Mouse (Mus musculus) ES-Bruce4 (cell line): Measurements from ENCODE around the gene Slc35f1. TPM values are rescaled to one million over a fixed set of nuclear protein-coding genes. Genes with fewer than 3 reads are reported as not detected.

Experiments used
- H3K27ac ChIP-seq: 2 replicates; pipeline ENCODE4 v1.5.1; 2012; ENCODE audit warnings: low read length, inconsistent platforms; ENCODE audit not compliant: insufficient read depth
- H3K27me3 ChIP-seq: 2 replicates; pipeline ENCODE4 v1.6.1; 2012; ENCODE audit warnings: mild to moderate bottlenecking, low read length, inconsistent platforms; ENCODE audit not compliant: control insufficient read depth, poor library complexity, insufficient read depth, severe bottlenecking
- H3K36me3 ChIP-seq: 2 replicates; pipeline ENCODE4 v1.6.1; 2012; ENCODE audit warnings: inconsistent platforms, mild to moderate bottlenecking, low read length, moderate library complexity; ENCODE audit not compliant: control insufficient read depth, poor library complexity, insufficient read depth, severe bottlenecking
- H3K4me1 ChIP-seq: one replicate; pipeline ENCODE4 v1.8.1; 2011; ENCODE audit warnings: low read length; ENCODE audit not compliant: control insufficient read depth, insufficient read depth
- H3K4me3 ChIP-seq: 2 replicates; pipeline ENCODE4 v1.5.1; 2011; ENCODE audit warnings: low read depth, mild to moderate bottlenecking, low read length
- H3K9ac ChIP-seq: 2 replicates; pipeline ENCODE4 v1.6.1; 2012; ENCODE audit warnings: low read depth, mild to moderate bottlenecking, inconsistent platforms; ENCODE audit not compliant: poor library complexity, severe bottlenecking
- H3K9me3 ChIP-seq: replicated peaks from 2 replicates; pipeline ENCODE4 v1.6.1; 2012; ENCODE audit warnings: mild to moderate bottlenecking, low read length, inconsistent platforms; ENCODE audit not compliant: control insufficient read depth, poor library complexity, insufficient read depth, severe bottlenecking
- CTCF ChIP-seq: IDR thresholded peaks from one replicate; pipeline ENCODE4 v1.8.1; 2011; ENCODE audit warnings: low read depth, low read length
- EP300 ChIP-seq: IDR thresholded peaks from 2 replicates; pipeline ENCODE4 v1.6.1; 2011; ENCODE audit warnings: low read depth, low read length; ENCODE audit not compliant: insufficient read depth
- POLR2A ChIP-seq: IDR thresholded peaks from one replicate; pipeline ENCODE4 v1.8.1; 2011; ENCODE audit warnings: low read length; ENCODE audit not compliant: insufficient read depth
- polyA plus RNA-seq: library from polyadenylated mRNA; stranded (reverse); fragments of >200 nt; gene quantifications from 2 replicates; pipeline ENCODE4 v1.2.4, GENCODE M21; 2011; ENCODE audit warnings: low read depth; ENCODE audit not compliant: missing spikeins, insufficient read depth, insufficient read length

Slc35f1 gene
- polyA plus RNA-seq, 1 experiment, result 1.1 TPM

DNA sequence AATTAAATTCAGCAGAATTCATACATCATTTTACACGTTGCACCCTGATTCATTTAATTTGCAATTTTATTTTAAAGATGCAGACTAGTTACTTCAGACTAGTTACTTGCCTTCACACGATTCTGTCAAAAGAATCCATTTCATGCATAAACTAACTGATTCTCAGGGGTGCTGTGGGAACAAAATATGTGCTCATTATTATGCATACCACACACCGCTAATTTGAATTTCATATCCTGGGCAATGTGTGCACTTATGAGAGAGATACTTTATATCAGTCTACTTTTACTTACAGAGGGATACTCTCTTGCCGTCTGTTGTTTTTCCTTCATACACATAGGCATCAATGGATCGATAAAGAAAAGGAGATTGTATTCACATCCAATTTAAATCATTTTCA lies 228.4 kb downstream of the Slc35f1 start:
- Histone ChIP-seq H3K27me3 (no peaks in the 10 kb centered on the region), H3K27ac (no peak overlapping the region), H3K4me1 (no peaks in the 10 kb centered on the region), H3K4me3 (no peak overlapping the region), H3K9me3 (no peaks in the 10 kb centered on the region), H3K36me3 (no peaks in the 10 kb centered on the region), H3K9ac (no peak overlapping the region)
- TF ChIP-seq POLR2A (no peak), EP300 (no peak), CTCF (no peak)

DNA sequence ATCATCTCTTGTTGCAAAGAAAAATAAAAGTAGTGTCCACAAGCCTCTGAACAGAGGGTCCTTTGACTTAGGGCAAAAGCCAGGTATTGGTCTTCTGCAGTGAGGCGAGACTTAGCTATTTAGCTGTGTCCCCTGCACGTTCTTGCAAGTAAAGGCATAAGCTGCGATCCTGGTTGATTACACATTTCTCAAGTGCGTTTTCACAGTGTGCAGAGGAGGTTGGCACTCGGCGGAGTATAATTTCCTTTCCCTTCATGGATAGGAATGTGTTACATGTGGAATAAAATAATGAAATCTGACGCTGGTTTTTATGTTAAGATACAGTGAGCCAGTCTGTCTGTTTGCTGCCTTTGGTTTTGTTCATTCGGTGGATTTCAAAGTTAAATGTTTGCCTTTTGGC lies 232.8 kb downstream of the Slc35f1 start:
- Histone ChIP-seq H3K9me3 (no peaks in the 10 kb centered on the region), H3K4me1 (no peaks in the 10 kb centered on the region), H3K36me3 (no peaks in the 10 kb centered on the region), H3K4me3 (no peak overlapping the region), H3K9ac (no peak overlapping the region), H3K27ac (no peak overlapping the region), H3K27me3 (no peaks in the 10 kb centered on the region)
- TF ChIP-seq EP300 (no peak), CTCF (no peak), POLR2A (no peak)

DNA sequence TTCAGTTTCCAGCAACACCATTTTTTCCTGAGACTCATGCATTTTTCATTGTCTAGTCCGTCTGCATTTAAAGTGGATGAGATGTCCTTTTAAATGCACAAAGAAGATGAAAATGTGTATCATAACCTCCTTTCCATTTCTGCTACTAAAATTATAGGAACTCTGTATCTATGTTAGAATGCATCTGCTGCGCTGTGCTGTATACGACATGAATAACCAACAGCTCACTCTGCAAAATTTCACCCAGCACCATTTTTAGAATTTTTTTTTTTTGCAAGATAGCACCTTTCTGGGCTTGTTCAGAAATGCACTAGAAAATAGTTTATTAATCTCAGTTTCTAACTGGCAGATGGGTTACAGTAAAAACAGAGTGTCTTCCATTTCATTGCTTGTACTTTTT lies 236.0 kb downstream of the Slc35f1 start:
- Histone ChIP-seq H3K27ac (no peak overlapping the region), H3K9me3 (no peaks in the 10 kb centered on the region), H3K36me3 (no peaks in the 10 kb centered on the region), H3K4me3 (no peak overlapping the region), H3K27me3 (no peaks in the 10 kb centered on the region), H3K9ac (no peak overlapping the region), H3K4me1 (no peaks in the 10 kb centered on the region)
- TF ChIP-seq EP300 (no peak), POLR2A (no peak), CTCF (no peak)

DNA sequence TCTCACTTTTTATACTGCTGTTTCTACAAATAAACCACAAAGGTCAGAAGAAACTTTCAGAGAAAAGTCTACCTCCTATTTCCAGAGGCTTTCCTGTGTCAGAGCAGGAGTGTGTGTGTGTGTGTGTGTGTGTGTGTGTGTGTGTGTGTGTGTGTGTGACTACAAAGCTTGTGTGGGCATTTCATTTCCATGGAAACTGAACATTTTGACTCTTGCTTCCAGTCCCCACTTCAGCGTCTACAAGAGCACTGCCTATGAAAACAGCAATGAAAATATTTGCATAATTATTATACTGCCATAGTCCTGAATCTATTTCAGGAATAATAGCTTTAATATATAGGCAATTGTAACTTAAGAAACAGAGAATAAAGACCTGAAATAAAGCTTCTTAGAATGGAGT lies 241.8 kb downstream of the Slc35f1 start:
- Histone ChIP-seq H3K27me3 (no peaks in the 10 kb centered on the region), H3K4me3 (no peak overlapping the region), H3K4me1 (no peaks in the 10 kb centered on the region), H3K9me3 (no peaks in the 10 kb centered on the region), H3K36me3 (no peaks in the 10 kb centered on the region), H3K9ac (no peak overlapping the region), H3K27ac (no peak overlapping the region)
- TF ChIP-seq CTCF, result no peak
- no peak for TF ChIP-seq POLR2A
- no peak for TF ChIP-seq EP300

DNA sequence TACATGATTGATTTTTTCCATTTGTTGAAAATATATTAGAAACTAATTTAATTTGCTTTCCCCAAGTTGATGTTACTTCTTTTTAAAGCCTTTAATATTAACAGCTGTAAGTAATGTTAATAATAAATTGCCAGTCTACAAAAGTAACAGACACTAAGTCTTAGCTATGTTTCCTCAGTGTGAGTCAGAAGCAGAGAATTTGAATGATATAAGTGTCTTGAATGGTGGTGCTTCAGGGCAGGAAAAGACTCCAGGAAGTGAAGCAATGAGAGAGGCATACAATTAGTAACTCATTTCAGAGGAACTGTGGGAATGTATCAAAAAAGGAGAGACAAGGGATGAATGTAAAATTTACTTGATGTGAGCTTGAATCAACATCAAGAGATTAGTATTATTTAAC lies 244.3 kb downstream of the Slc35f1 start:
- Histone ChIP-seq H3K9me3 (no peaks in the 10 kb centered on the region), H3K9ac (no peak overlapping the region), H3K36me3 (no peaks in the 10 kb centered on the region), H3K27ac (no peak overlapping the region), H3K4me3 (no peak overlapping the region), H3K27me3 (no peaks in the 10 kb centered on the region), H3K4me1 (no peaks in the 10 kb centered on the region)
- no peak for TF ChIP-seq EP300
- TF ChIP-seq CTCF, result no peak
- no peak for TF ChIP-seq POLR2A

DNA sequence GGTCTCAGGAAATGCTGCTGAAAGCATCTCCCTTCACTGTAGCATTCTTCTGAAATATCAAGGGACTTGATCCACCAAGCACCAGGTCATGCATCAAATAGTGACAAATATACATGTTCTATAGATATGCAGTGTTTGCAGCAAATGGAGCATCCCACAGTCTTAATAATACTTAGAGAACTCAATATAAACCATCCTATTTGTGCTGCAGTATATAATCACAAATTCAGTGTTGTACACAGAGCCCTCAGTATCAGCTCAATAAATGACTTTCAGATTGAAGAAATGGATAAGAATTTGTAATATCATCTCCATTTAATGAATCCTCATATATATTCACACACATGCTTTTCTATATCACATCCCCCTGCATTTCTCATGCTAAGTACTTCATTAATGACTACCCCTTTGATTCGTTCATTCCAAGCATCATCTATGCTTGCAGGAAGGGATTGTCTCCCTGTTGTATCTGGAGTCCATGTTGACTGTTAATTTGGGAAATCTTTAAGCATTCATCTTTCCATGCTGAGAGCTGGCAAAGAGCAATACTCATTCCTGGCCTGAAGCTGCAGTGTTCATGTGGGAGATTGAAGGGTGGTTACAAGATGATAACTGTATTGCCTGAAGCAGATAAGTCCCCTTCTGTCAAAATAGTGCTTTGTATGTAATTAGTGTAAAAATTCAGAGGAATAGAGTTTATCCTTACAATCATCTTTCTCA lies 249.9 kb downstream of the Slc35f1 start:
- no peak overlapping the region for H3K4me3 ChIP-seq
- H3K27me3 ChIP-seq, result no peaks in the 10 kb centered on the region
- no peak overlapping the region for H3K27ac ChIP-seq
- no peaks in the 10 kb centered on the region for H3K9me3 ChIP-seq
- no peaks in the 10 kb centered on the region for H3K36me3 ChIP-seq
- H3K4me1 ChIP-seq, result no peaks in the 10 kb centered on the region
- no peak overlapping the region for H3K9ac ChIP-seq
- TF ChIP-seq CTCF, result no peak
- TF ChIP-seq POLR2A, result no peak
- no peak for TF ChIP-seq EP300
